Mouse (Mus musculus): ENCODE data around the gene Chmp4b. TPM values are rescaled to one million over a fixed set of nuclear protein-coding genes. Genes with fewer than 3 reads are reported as not detected.

Chmp4b gene
- total RNA-seq, 2 experiments from 2014 or later, result 203 to 210 TPM

DNA sequence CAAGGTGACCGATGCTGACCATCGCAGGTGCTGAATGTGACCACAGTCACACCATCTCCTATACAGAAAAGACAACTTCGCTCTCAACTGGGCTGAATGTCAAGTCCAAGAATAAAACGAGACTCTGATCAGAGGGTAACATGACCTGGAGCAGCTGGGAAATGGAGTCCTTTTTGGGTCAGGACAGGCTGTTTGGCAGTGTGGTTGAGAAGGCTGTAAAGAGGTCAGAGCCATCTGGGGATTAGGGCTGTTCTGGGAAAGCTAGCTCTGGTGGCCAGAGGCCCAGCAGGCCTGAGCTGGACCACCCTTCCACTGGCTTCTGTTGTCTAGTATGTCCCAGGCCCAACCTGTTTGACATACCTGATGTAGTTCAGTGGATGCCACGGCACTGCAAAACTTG is 87.1 kb downstream of the Chmp4b start:
- intact Hi-C loops (cut with DNase I), result no loop called here
- no peak for DNase-seq (ENCODE audit: extremely low spot score in 1 of 2, low spot score in 2 of 2)

DNA sequence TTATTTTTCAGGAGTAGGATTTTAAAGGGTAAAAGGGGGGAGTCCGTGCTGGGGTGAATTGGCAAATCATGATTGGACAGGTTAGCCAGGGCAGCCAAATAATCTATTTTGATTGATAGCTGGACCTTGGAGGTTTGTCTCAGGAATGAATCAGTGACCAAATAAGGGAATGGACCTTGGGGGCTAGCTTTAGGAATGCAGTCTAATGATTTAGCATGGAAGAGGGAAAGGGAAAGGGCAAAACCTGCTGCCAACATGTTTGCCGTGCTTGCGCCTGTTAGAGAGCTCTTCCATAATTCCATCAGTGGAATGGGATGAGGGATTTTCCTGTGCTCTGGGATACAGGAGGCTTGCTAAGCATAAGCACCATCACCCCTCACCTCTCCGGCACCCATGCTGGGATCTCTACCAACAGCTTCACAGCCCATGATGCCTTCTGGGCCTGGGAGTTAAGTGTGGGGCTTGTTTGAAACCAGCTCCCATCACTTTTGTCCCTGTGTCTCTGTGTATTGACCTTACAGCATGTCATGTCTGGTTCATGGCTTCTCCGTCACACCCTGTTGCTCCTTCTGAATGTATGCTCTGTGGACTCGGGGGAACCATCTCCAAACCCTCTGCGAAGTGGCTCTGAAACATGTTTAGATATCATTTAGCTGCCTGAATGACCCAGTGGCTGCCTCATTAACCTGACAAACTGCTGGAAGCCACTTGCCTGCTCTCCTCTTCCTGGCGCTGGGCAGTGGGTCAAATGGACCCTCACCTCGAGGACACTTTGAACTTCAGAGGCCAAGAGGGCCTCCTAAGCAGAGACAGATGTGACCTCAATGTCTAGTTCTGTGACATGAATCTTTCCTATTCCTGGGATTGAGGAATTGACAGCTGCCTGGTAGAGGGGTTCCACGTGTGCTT is 91.7 kb downstream of the Chmp4b start:
- DNase-seq (ENCODE audit: extremely low spot score in 1 of 2, low spot score in 2 of 2), result no peak
- intact Hi-C loops (cut with DNase I), result no loop called here

DNA sequence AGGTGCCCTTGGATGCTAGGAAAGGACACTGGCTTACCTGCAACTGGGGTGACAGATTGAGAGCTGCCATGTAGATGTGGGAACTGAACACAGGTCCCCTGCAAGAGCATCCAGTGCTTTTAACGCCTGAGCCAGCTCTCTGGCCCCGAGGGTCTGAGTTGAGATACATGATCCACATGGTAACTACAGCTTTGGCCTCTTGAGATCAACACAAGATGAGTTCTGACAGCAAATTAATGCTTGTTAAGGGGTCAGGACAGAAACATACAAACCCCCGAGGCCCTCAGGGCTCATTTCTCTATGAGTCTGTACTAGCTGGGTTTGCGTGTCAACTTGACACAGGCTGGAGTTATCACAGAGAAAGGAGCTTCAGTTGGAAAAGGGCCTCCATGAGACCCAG is 92.4 kb downstream of the Chmp4b start:
- intact Hi-C loops (cut with DNase I), result no loop called here
- no peak for DNase-seq (ENCODE audit: extremely low spot score in 1 of 2, low spot score in 2 of 2)

Other genes with a start within 250 kb of the Chmp4b start
- 10 to 100 TPM; 25.9 to 29.9 TPM for gene Snta1, start 243.6 kb upstream of the Chmp4b start, total RNA-seq (2021)
- 10 to 100 TPM; 41.7 to 52.1 TPM for gene Cbfa2t2, start 215.2 kb upstream of the Chmp4b start, total RNA-seq (2021)
- gene 1700003F12Rik, start 104.6 kb upstream of the Chmp4b start, total RNA-seq (2021), result under 1 TPM in 1 of 2 experiments, not detected in 1; 0.71 TPM
- gene Actl10, start 99.9 kb upstream of the Chmp4b start, total RNA-seq (2021), result not detected
- 10 to 100 TPM; 59.5 to 63.2 TPM for gene Necab3, start 92.8 kb upstream of the Chmp4b start, total RNA-seq (2021)
- gene E2f1, start 81.8 kb upstream of the Chmp4b start, total RNA-seq (2021), result 10 to 100 TPM; 12.2 to 12.6 TPM
- gene Pxmp4, start 48.0 kb upstream of the Chmp4b start, total RNA-seq (2021), result 10 to 100 TPM; 17.4 to 18.6 TPM
- 10 to 100 TPM; 14.3 to 14.7 TPM for gene Zfp341, start 38.4 kb upstream of the Chmp4b start, total RNA-seq (2021)
- gene 4930519P11Rik, start 38.3 kb upstream of the Chmp4b start, total RNA-seq (2021), result not detected
- gene Gm14214, start 118.3 kb downstream of the Chmp4b start, total RNA-seq (2021), result not detected
- 100 to 1,000 TPM in 1 of 2 experiments, 10 to 100 TPM in 1; 93.6 to 104 TPM for gene Raly, start 139.4 kb downstream of the Chmp4b start, total RNA-seq (2021)
- gene a, start 139.7 kb downstream of the Chmp4b start, total RNA-seq (2021), result under 1 TPM in 1 of 2 experiments, not detected in 1; 0.77 TPM
- gene Eif2s2, start 241.2 kb downstream of the Chmp4b start, total RNA-seq (2021), result 10 to 100 TPM; 75.2 to 75.8 TPM

Data from left cerebral cortex, postnatal 10 days (tissue).